Mouse (Mus musculus): ENCODE measurements around the gene Usp13. TPM values are rescaled to one million over a fixed set of nuclear protein-coding genes. Genes with fewer than 3 reads are reported as not detected.

The Usp13 gene
- total RNA-seq, 2 experiments from 2014 or later: 35.3 to 35.9 TPM

DNA sequence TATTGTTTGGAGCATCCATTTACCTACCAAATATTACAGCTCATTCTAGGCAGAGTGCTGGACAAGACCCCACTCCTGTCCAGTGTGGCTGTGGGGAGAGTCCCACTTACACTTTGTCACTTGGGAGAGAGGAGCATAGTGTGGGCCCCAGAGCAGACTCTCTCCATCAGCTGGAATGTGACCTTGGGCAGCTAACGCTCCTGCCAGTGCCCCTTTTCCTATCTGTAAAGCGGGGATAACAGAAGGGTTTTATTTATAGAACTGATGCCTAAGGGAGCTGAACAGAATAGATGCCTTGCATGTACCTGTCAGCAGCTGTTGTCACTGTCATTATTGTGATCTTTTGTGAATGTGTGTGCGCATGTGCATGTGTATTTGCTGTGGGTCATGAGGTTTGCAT, 91.1 kb downstream of the Usp13 start:
- DNase-seq (ENCODE audit: extremely low spot score in 1 of 2, low spot score in 2 of 2): no peak
- intact Hi-C loops (cut with DNase I): no loop called here

DNA sequence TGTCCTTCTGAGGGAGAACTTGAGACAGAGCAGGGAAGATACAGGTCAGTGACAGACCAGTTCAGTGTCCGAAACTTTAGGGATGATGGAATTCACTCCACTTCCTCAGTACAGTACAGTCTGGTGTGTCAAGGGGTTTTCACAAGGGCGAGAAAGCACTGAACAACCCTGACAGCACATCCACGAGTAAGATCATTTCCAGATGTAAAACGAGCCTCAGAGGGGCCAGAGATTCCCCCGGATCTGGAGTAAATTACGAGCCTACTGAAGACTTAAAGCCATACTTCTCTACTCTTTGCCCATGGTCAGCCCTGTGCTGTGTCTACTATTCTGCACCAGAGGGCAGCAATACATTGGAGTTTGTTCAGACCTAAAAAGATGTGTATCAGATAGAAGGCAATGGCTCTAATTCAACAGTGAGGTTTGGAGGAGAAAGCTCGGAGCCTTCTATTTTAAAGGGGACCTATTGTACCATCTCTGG, 92.8 kb downstream of the Usp13 start:
- intact Hi-C loops (cut with DNase I): loop anchor here (5.0 kb wide), 2 partner anchors 232 to 882 kb away; partner anchors contain the start of gene Pex5l
- peak in 1 of 2 experiments; percentile 34 for DNase-seq (ENCODE audit: extremely low spot score in 1 of 2, low spot score in 2 of 2)

DNA sequence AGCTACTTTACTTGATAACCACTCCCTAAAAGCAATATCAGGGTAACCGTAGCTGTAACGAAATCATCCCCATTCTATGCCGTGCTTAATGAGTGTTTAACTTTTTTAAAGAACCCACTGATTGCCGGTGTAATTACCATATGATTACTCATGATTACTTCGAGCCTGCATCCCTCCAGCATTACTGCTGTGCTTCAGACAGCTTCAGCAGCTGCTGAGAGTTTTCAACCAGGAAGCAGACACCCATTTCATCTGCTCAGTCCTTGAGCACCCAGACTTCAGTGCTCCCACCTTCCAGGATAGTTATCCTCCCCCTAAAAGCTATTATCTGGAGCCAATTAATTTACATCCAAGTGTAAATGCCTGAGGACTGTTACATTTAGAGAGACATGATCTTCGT, 106.8 kb downstream of the Usp13 start:
- intact Hi-C loops (cut with DNase I): no loop called here
- no peak for DNase-seq (ENCODE audit: extremely low spot score in 1 of 2, low spot score in 2 of 2)

DNA sequence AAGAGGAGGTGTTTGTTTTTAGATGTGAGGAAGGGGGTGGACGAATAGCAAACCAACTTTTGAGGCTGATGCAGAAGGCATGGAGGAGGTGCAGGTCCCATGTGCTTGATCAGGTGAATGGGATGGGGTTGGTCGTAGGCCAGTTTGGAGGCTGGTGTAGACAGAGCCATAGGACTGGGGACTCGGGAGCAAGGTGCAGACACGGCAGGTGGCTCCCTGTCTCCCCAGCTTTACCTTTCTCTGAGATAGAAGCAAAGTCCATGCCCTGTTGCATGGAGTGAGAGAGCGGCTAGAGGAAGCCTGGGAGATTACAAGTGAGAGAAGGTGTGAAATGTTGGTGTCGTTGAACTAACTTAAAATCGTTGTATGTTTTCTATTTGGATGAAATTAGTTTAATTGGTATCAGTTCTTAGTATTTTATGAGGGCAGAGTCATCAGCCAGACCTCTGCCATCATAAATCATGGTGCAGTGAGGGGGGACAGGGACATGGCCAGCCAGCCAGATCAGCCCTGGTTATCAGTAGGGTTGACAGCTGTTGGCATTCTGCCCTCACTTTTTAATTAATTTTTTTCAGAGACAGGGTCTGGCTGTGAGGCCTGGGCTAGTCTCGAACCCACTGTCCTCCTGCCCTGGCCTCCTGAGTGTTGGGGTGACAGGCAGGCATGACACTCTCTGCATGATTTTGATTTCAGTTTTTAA, 122.6 kb downstream of the Usp13 start:
- DNase-seq (ENCODE audit: extremely low spot score in 1 of 2, low spot score in 2 of 2): no peak
- intact Hi-C loops (cut with DNase I): no loop called here

DNA sequence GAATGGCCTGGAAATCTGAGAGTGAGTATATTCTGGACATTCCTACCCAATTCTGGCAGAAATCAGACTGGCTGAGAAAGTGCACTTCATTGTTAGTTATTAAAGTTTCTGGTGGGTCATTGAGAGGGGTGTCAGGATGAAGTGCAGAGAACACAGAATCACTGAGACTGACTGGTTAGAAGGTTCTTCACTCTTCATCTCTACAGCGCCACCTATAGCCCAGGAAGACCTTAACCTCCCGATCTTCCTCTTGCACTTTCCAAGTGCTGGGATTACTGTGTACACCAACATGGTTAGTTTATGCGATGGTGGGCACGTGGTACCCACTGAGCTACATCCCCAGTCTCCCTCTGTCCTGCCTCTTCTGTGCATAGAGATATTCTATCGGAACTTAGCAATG, 130.1 kb downstream of the Usp13 start:
- DNase-seq (ENCODE audit: extremely low spot score in 1 of 2, low spot score in 2 of 2): no peak
- intact Hi-C loops (cut with DNase I): no loop called here

DNA sequence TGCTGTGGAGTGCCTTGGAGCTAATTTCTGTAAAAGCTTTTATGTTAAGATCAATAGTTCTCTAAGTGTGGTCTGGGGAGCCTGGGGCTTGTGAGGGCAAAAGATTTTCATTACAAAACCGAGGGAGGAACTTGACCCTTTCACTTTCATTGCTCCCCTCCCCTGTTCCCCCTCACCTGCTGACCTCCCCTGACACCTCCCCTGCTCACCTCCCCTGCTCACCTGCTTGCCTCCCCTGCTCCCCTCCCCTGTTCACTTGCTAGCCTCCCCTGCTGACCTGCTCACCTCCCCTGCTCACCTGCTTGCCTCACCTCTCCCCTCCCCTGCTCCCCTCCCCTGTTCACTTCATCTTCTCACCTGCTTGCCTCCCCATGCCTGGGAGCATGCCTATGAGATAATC, 134.0 kb downstream of the Usp13 start:
- DNase-seq (ENCODE audit: extremely low spot score in 1 of 2, low spot score in 2 of 2): no peak
- intact Hi-C loops (cut with DNase I): no loop called here

DNA sequence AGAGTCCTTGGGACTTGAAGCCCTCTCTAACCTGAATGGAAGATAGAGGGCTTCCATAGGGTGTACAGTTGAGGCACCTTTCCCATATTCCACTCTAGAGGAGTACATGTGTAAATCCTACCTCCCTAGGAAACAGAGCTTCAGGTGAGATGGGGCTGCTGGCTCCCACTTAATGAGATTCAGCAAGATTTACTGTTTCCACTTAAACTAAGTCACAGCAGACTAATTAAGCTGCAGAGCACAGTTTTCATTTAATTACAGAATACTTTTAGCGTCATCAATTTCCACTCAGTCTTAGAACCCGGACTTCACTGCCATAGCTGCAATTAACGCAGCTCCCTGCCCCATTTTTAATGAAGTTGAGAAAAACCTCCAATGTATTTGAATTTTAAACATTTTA, 144.1 kb downstream of the Usp13 start:
- no peak for DNase-seq (ENCODE audit: extremely low spot score in 1 of 2, low spot score in 2 of 2)
- intact Hi-C loops (cut with DNase I): no loop called here

DNA sequence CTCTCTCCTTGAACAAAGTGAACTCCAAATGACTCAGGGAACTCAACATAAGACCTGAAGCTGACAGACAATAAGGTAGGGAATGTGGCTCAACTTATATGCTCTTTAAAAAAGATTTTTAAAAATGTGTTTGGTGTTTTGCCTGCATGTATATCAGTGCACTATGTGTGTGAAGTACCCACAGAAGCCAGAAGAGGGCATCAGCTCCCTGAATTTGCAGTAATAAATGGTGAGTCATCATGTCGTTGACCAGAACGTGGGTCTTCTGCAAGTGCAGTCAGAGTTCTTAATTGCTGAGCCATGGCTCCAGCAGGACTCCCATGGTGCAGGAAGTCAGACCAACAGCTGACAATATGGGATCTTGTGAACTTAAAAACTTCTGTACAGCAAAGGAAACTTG, 148.2 kb downstream of the Usp13 start:
- intact Hi-C loops (cut with DNase I): no loop called here
- DNase-seq (ENCODE audit: extremely low spot score in 1 of 2, low spot score in 2 of 2): no peak

DNA sequence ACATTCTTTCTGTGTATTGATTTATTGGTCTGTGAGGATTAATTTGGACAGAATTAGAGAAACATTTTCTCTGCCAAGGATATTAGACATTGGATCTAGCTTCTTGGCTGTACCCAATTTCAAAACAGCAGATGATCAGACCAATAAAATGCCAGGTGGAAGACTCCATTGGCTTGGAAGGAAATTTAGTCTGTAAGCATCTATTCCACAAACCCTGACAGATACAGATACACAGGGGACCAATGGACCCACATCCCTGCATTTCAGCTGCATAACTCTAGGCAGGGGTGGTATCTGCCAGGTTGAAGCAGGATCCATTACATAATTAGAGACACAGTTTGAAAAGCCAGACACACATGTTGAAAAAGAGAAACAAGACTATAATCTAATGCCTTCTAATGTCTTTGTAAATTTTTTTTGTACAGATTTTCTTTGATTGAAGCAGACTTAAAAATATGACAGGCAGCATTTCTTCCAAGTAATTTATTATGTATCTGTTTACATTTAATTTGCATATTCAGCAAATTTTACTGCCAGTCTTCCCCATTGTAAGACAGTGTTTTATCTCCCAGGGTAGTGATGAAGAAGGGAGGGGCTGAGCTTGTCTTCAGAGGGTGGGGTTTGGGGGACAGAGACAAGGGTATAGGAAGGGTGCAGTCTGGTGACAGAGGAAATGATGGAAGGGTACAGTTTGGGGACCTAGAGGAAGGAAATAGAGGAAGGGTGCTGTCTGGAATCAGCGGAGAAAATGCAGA, 151.5 kb downstream of the Usp13 start:
- intact Hi-C loops (cut with DNase I): no loop called here
- DNase-seq (ENCODE audit: extremely low spot score in 1 of 2, low spot score in 2 of 2): no peak

DNA sequence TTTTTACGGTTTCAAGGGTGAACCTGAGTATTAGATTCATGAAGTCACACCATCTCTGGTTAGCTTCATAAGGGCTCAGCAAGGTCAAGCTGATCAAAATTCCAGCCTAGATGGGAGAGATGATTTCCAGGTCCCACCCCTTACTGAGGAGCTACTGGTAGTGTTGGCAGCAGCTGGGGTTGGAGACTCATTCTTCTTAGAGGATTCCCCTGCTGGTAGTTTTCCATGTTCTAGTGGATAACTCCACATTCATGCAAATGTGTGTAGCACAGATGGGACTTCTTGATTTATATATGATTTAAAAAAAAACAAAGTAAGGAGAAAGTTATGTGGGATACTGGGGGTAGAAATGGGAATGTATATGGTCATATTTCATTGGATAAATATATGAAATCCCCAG, 152.9 kb downstream of the Usp13 start:
- DNase-seq (ENCODE audit: extremely low spot score in 1 of 2, low spot score in 2 of 2): no peak
- intact Hi-C loops (cut with DNase I): no loop called here

DNA sequence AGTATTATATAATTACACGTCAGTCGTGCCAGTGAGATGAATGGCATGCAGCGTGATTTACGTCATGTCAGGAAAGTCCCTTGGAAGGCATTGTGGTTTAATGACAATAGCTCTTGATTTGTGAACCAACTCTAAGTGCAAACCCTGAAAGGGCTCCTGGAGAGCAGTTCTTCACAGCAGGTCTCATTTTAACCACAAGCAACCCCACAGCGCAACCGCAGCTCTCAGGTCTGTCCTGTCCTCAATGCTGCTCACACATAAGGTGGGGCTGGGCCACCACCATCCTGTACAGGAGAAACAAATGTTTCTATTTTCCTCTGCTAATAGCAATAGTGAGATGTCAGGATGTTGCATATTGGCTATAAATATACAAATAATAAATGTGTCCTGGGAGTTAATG, 161.9 kb downstream of the Usp13 start:
- intact Hi-C loops (cut with DNase I): no loop called here
- DNase-seq (ENCODE audit: extremely low spot score in 1 of 2, low spot score in 2 of 2): no peak

DNA sequence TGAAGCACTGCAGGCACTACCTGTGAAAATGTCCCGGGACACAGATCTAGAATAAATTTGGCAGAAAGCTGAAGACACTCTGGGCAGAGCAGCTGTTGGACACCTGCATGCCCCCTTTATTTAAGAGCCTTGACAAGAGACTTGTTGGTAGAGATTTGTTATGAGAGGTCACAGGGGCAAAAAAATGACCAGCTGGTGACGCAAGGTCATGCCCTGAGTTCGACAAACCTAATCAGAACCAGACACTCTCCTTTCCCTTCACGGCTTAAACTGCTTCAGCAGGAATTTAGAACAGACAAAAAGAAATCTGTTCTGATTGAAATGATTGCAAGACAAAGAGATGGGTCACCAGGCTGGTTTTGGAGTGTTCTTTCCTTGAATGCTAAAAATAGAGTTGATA, 162.6 kb downstream of the Usp13 start:
- DNase-seq (ENCODE audit: extremely low spot score in 1 of 2, low spot score in 2 of 2): no peak
- intact Hi-C loops (cut with DNase I): no loop called here

DNA sequence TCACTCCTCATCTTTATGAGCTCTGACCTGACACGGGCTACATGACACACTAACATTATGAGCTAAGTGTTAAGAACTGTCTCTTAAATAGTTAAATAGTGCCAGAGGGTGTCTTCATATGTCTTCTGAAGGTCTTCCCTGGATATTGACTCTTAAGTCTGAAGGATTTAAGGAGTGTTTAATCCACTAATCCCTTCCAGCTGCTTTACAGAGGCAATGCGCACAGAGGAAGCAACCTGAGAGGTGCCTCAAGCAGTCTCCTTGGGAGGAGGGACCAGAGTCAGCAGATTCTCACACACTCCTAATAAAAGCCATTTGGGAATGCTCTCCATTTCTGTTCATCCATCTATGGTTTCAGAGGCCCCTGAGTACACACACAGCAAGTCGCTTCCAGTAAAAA, 167.8 kb downstream of the Usp13 start:
- intact Hi-C loops (cut with DNase I): no loop called here
- DNase-seq (ENCODE audit: extremely low spot score in 1 of 2, low spot score in 2 of 2): no peak

Other genes with a start within 250 kb of the Usp13 start
- gene Gnb4, start 201.0 kb upstream of the Usp13 start, total RNA-seq (2021): 100 to 1,000 TPM; 152 to 162 TPM
- 10 to 100 TPM; 13.1 to 17.9 TPM for gene Actl6a, start 111.2 kb upstream of the Usp13 start, total RNA-seq (2021)
- gene Ndufb5, start 80.6 kb upstream of the Usp13 start, total RNA-seq (2021): 100 to 1,000 TPM; 194 to 198 TPM
- gene Mrpl47, start 79.9 kb upstream of the Usp13 start, total RNA-seq (2021): 10 to 100 TPM; 18.9 to 24.0 TPM

All from left cerebral cortex, postnatal 10 days (tissue).